Mouse (Mus musculus): Measurements from ENCODE around the gene Cers3.
A peak's percentile ranks its signal among the peaks of the same experiment; 100 is the strongest.

Gene Cers3

GRCm38 (mm10) chr7:66786476-66786875 is 43.2 kb downstream of the Cers3 start:
- DNase-seq, result no peak

GRCm38 (mm10) chr7:66787816-66788215 is 44.5 kb downstream of the Cers3 start:
- no peak for DNase-seq

GRCm38 (mm10) chr7:66789860-66790748 is 46.8 kb downstream of the Cers3 start:
- peak; percentile 61 to 77 for DNase-seq

GRCm38 (mm10) chr7:66791022-66791421 is 47.7 kb downstream of the Cers3 start:
- no peak for DNase-seq

- no peak for DNase-seq
These were observed 53.6 kb downstream of the Cers3 start for GRCm38 (mm10) chr7:66796909-66797308.

- DNase-seq, result no peak
These were observed 54.0 kb downstream of the Cers3 start for GRCm38 (mm10) chr7:66797345-66797744.

- no peak for DNase-seq
These were observed 55.5 kb downstream of the Cers3 start for GRCm38 (mm10) chr7:66798826-66799225.

- DNase-seq, result no peak
These were observed 57.5 kb downstream of the Cers3 start for GRCm38 (mm10) chr7:66800784-66801183.

GRCm38 (mm10) chr7:66801785-66802184 is 58.5 kb downstream of the Cers3 start:
- no peak for DNase-seq

GRCm38 (mm10) chr7:66803798-66804197 is 60.5 kb downstream of the Cers3 start:
- DNase-seq, result no peak

- DNase-seq, result no peak
These were observed 63.5 kb downstream of the Cers3 start for GRCm38 (mm10) chr7:66806801-66807200.

GRCm38 (mm10) chr7:66810436-66810835 is 67.1 kb downstream of the Cers3 start:
- no peak for DNase-seq

GRCm38 (mm10) chr7:66811294-66811693 is 68.0 kb downstream of the Cers3 start:
- no peak for DNase-seq

GRCm38 (mm10) chr7:66812289-66812688 is 69.0 kb downstream of the Cers3 start:
- DNase-seq, result no peak

- no peak for DNase-seq
These were observed 69.4 kb downstream of the Cers3 start for GRCm38 (mm10) chr7:66812737-66813136.

GRCm38 (mm10) chr7:66813172-66813571 is 69.9 kb downstream of the Cers3 start:
- DNase-seq, result no peak

GRCm38 (mm10) chr7:66815526-66815925 is 72.2 kb downstream of the Cers3 start:
- DNase-seq, result no peak

GRCm38 (mm10) chr7:66820034-66820433 is 76.7 kb downstream of the Cers3 start:
- peak; percentile 38 to 57 for DNase-seq

GRCm38 (mm10) chr7:66830803-66831202 is 87.5 kb downstream of the Cers3 start:
- no peak for DNase-seq

- peak; percentile 48 to 76 for DNase-seq
These were observed 88.0 kb downstream of the Cers3 start for GRCm38 (mm10) chr7:66831295-66831694.

GRCm38 (mm10) chr7:66839463-66840007 is 96.2 kb downstream of the Cers3 start, which contains the start of gene Adamts17:
Adamts17 (plus strand) TSS chr7:66839735.
- DNase-seq, result peak; percentile 94 to 95

GRCm38 (mm10) chr7:66840008-66840719 is 96.9 kb downstream of the Cers3 start:
- DNase-seq, result peak; percentile 35 to 51

- DNase-seq, result no peak
These were observed 97.9 kb downstream of the Cers3 start for GRCm38 (mm10) chr7:66841165-66841564.

GRCm38 (mm10) chr7:66842021-66842420 is 98.7 kb downstream of the Cers3 start:
- DNase-seq, result peak; percentile 60 to 65

Data from kidney, postnatal 25 days (tissue).